Mouse (Mus musculus): ENCODE measurements around the gene Topaz1. TPM values are rescaled to one million over a fixed set of nuclear protein-coding genes. Genes with fewer than 3 reads are reported as not detected.

Topaz1 gene
- polyA plus RNA-seq, 1 experiment = 0.19 TPM

- H3K27ac ChIP-seq (ENCODE audit: insufficient read depth, low read length) = no peak overlapping the region
- no peak overlapping the region for H3K4me3 ChIP-seq (ENCODE audit: low read depth, low read length)
- H3K36me3 ChIP-seq (ENCODE audit: control insufficient read depth, insufficient read depth, low read length, poor library complexity, severe bottlenecking) = no peaks in the 10 kb centered on the region
- no peaks in the 10 kb centered on the region for H3K4me1 ChIP-seq (ENCODE audit: control insufficient read depth, insufficient read depth, low read length)
- H3K9ac ChIP-seq (ENCODE audit: low read depth, poor library complexity, severe bottlenecking) = no peak overlapping the region
- no peak for TF ChIP-seq CTCF (IDR thresholded peaks at IDR 0.05; ENCODE audit: low read depth, low read length)
- no peak for TF ChIP-seq POLR2A (IDR thresholded peaks at IDR 0.05; ENCODE audit: insufficient read depth, low read length)
- no peak for TF ChIP-seq EP300 (IDR thresholded peaks at IDR 0.05; ENCODE audit: insufficient read depth, low read depth, low read length)
- no peaks in the 10 kb centered on the region for H3K9me3 ChIP-seq (replicated peaks; ENCODE audit: control insufficient read depth, insufficient read depth, low read length, poor library complexity, severe bottlenecking)
- no peaks in the 10 kb centered on the region for H3K27me3 ChIP-seq (ENCODE audit: control insufficient read depth, insufficient read depth, low read length, poor library complexity, severe bottlenecking)
Observed at GRCm38 (mm10) chr9:122736742-122737141, 10.4 kb upstream of the Topaz1 start.

GRCm38 (mm10) chr9:122745879-122746278, 1.3 kb upstream of the Topaz1 start:
- Histone ChIP-seq H3K27me3 (ENCODE audit: control insufficient read depth, insufficient read depth, low read length, poor library complexity, severe bottlenecking) (no peaks in the 10 kb centered on the region), H3K4me3 (ENCODE audit: low read depth, low read length) (no peak overlapping the region), H3K4me1 (ENCODE audit: control insufficient read depth, insufficient read depth, low read length) (no peaks in the 10 kb centered on the region), H3K9me3 (replicated peaks; ENCODE audit: control insufficient read depth, insufficient read depth, low read length, poor library complexity, severe bottlenecking) (no peaks in the 10 kb centered on the region), H3K36me3 (ENCODE audit: control insufficient read depth, insufficient read depth, low read length, poor library complexity, severe bottlenecking) (no peaks in the 10 kb centered on the region), H3K9ac (ENCODE audit: low read depth, poor library complexity, severe bottlenecking) (no peak overlapping the region), H3K27ac (ENCODE audit: insufficient read depth, low read length) (no peak overlapping the region)
- no peak for TF ChIP-seq POLR2A (IDR thresholded peaks at IDR 0.05; ENCODE audit: insufficient read depth, low read length)
- no peak for TF ChIP-seq CTCF (IDR thresholded peaks at IDR 0.05; ENCODE audit: low read depth, low read length)
- no peak for TF ChIP-seq EP300 (IDR thresholded peaks at IDR 0.05; ENCODE audit: insufficient read depth, low read depth, low read length)

DNA sequence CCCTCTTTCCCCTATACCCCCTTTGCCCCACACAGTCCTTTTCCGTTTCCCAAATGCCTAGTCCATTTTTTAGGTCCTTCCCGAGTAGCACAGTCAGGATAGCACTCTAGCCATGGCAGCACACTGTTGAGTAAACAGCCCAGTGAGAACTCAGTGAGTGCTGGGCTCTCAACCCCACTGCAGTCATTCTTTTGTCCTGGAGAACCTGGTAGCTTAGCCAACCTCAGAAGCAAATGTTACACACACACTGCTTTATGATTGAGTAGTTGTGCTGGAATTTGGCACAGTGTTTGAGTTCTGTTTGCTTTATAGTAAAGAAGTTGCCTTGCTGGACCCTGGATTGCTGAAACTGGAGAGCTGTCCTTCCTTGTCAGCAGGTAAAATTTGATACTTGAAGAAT, 10.5 kb downstream of the Topaz1 start:
- Histone ChIP-seq H3K4me1 (ENCODE audit: control insufficient read depth, insufficient read depth, low read length) (no peaks in the 10 kb centered on the region), H3K27me3 (ENCODE audit: control insufficient read depth, insufficient read depth, low read length, poor library complexity, severe bottlenecking) (no peaks in the 10 kb centered on the region), H3K9me3 (replicated peaks; ENCODE audit: control insufficient read depth, insufficient read depth, low read length, poor library complexity, severe bottlenecking) (peaks cover 6% of the 10 kb centered on the region; the same call in 1 of the 2 replicates), H3K27ac (ENCODE audit: insufficient read depth, low read length) (no peak overlapping the region), H3K9ac (ENCODE audit: low read depth, poor library complexity, severe bottlenecking) (no peak overlapping the region), H3K4me3 (ENCODE audit: low read depth, low read length) (no peak overlapping the region), H3K36me3 (ENCODE audit: control insufficient read depth, insufficient read depth, low read length, poor library complexity, severe bottlenecking) (no peaks in the 10 kb centered on the region)
- TF ChIP-seq EP300 (IDR thresholded peaks at IDR 0.05; ENCODE audit: insufficient read depth, low read depth, low read length) = no peak
- TF ChIP-seq CTCF (IDR thresholded peaks at IDR 0.05; ENCODE audit: low read depth, low read length) = no peak
- TF ChIP-seq POLR2A (IDR thresholded peaks at IDR 0.05; ENCODE audit: insufficient read depth, low read length) = no peak

DNA sequence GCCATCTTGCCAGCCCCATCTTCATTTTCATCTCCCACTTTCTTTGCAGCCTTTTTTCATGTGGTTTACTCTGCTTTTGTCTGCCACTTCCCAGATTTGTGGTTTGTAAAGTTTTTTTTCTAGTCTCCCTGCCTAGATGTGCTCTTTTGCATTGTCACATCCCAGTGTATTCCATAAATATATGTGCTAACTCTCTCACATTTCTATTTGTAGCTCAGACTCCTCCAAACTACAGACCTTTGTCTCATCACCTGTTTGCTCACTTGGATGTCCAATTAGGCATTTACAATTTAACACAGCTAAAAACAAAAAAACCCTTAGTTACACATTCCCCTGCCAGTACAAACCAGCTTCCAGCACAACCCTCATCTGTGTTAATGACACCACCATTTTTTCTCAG, 13.0 kb downstream of the Topaz1 start:
- H3K9ac ChIP-seq (ENCODE audit: low read depth, poor library complexity, severe bottlenecking) = no peak overlapping the region
- H3K9me3 ChIP-seq (replicated peaks; ENCODE audit: control insufficient read depth, insufficient read depth, low read length, poor library complexity, severe bottlenecking) = peaks cover 5% of the 10 kb centered on the region; the same call in 1 of the 2 replicates
- no peaks in the 10 kb centered on the region for H3K27me3 ChIP-seq (ENCODE audit: control insufficient read depth, insufficient read depth, low read length, poor library complexity, severe bottlenecking)
- H3K36me3 ChIP-seq (ENCODE audit: control insufficient read depth, insufficient read depth, low read length, poor library complexity, severe bottlenecking) = no peaks in the 10 kb centered on the region
- H3K27ac ChIP-seq (ENCODE audit: insufficient read depth, low read length) = no peak overlapping the region
- H3K4me3 ChIP-seq (ENCODE audit: low read depth, low read length) = no peak overlapping the region
- no peaks in the 10 kb centered on the region for H3K4me1 ChIP-seq (ENCODE audit: control insufficient read depth, insufficient read depth, low read length)
- TF ChIP-seq CTCF (IDR thresholded peaks at IDR 0.05; ENCODE audit: low read depth, low read length) (no peak), EP300 (IDR thresholded peaks at IDR 0.05; ENCODE audit: insufficient read depth, low read depth, low read length) (no peak), POLR2A (IDR thresholded peaks at IDR 0.05; ENCODE audit: insufficient read depth, low read length) (no peak)

GRCm38 (mm10) chr9:122785231-122785630, 38.1 kb downstream of the Topaz1 start:
- no peaks in the 10 kb centered on the region for H3K9me3 ChIP-seq (replicated peaks; ENCODE audit: control insufficient read depth, insufficient read depth, low read length, poor library complexity, severe bottlenecking)
- TF ChIP-seq CTCF (IDR thresholded peaks at IDR 0.05; ENCODE audit: low read depth, low read length) = no peak
- TF ChIP-seq POLR2A (IDR thresholded peaks at IDR 0.05; ENCODE audit: insufficient read depth, low read length) = no peak
- TF ChIP-seq EP300 (IDR thresholded peaks at IDR 0.05; ENCODE audit: insufficient read depth, low read depth, low read length) = no peak
- H3K36me3 ChIP-seq (ENCODE audit: control insufficient read depth, insufficient read depth, low read length, poor library complexity, severe bottlenecking) = no peaks in the 10 kb centered on the region
- no peaks in the 10 kb centered on the region for H3K27me3 ChIP-seq (ENCODE audit: control insufficient read depth, insufficient read depth, low read length, poor library complexity, severe bottlenecking)
- H3K27ac ChIP-seq (ENCODE audit: insufficient read depth, low read length) = no peak overlapping the region
- no peak overlapping the region for H3K4me3 ChIP-seq (ENCODE audit: low read depth, low read length)
- H3K4me1 ChIP-seq (ENCODE audit: control insufficient read depth, insufficient read depth, low read length) = no peaks in the 10 kb centered on the region
- H3K9ac ChIP-seq (ENCODE audit: low read depth, poor library complexity, severe bottlenecking) = no peak overlapping the region

- Histone ChIP-seq H3K4me3 (ENCODE audit: low read depth, low read length) (no peak overlapping the region), H3K9ac (ENCODE audit: low read depth, poor library complexity, severe bottlenecking) (no peak overlapping the region), H3K4me1 (ENCODE audit: control insufficient read depth, insufficient read depth, low read length) (no peaks in the 10 kb centered on the region), H3K27me3 (ENCODE audit: control insufficient read depth, insufficient read depth, low read length, poor library complexity, severe bottlenecking) (no peaks in the 10 kb centered on the region), H3K9me3 (replicated peaks; ENCODE audit: control insufficient read depth, insufficient read depth, low read length, poor library complexity, severe bottlenecking) (no peaks in the 10 kb centered on the region), H3K27ac (ENCODE audit: insufficient read depth, low read length) (no peak overlapping the region), H3K36me3 (ENCODE audit: control insufficient read depth, insufficient read depth, low read length, poor library complexity, severe bottlenecking) (no peaks in the 10 kb centered on the region)
- TF ChIP-seq EP300 (IDR thresholded peaks at IDR 0.05; ENCODE audit: insufficient read depth, low read depth, low read length) (no peak), POLR2A (IDR thresholded peaks at IDR 0.05; ENCODE audit: insufficient read depth, low read length) (no peak), CTCF (IDR thresholded peaks at IDR 0.05; ENCODE audit: low read depth, low read length) (no peak)
Observed at GRCm38 (mm10) chr9:122786534-122786933, 39.4 kb downstream of the Topaz1 start.
